Comparison of ENCODE assay signal across 10 mouse cellular contexts in the genomic region with DNA sequence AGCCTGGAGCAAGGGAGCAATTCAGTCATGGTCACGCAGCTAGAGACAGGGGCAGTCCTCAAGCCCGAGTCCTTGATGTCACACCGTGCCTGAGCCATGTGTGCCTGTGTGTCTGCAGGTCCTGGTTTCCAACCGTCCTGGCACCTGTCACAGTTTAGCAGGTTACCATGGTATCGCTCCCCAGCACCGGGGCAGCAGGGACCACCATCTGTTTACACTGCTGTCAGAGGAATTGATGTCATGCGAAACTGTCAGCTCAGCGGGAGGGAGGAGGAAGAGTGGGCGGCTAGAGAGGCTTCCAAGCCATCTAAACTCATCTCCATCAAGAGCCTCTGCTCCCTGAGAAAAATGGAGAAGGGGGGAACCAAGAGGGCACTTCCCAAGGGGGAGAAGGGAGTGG.
DNase-seq lines count a peak whose midpoint lies in the region; ATAC-seq and TF ChIP-seq lines count a peak whose summit lies in the region.
"Had no signal": no experiment of that assay in that cellular context is flagged by ENCODE, and none has a peak within 500 bp of the region (broad histone marks: within the 10 kb centered on the region; RNA-seq: fewer than 3 reads in every experiment).

No protein-coding gene starts in this region.

- H3K36me3 ChIP-seq in neural tube, embryonic 15.5 days: no peaks in the 10 kb centered on the region
- H3K36me3 ChIP-seq in forebrain, postnatal 0 days (ENCODE audit: insufficient read depth): no peaks in the 10 kb centered on the region
- H3K36me3 ChIP-seq: heart, embryonic 12.5 days had no signal

- ATAC-seq in neural tube, embryonic 15.5 days (ENCODE audit: low FRiP score): no peak
- ATAC-seq in forebrain, postnatal 0 days: peak; percentile 77

- H3K4me3 ChIP-seq in neural tube, embryonic 15.5 days (replicated peaks): no peak overlapping the region
- H3K4me3 ChIP-seq in forebrain, postnatal 0 days (ENCODE audit: low read depth, low read length): no peak overlapping the region
- H3K4me3 ChIP-seq: heart, embryonic 12.5 days had no signal

- H3K27me3 ChIP-seq in neural tube, embryonic 15.5 days (replicated peaks): no peaks in the 10 kb centered on the region
- H3K27me3 ChIP-seq in forebrain, postnatal 0 days (ENCODE audit: insufficient read depth, low read length): no peaks in the 10 kb centered on the region

- H3K4me2 ChIP-seq in neural tube, embryonic 15.5 days: no peak overlapping the region
- H3K4me2 ChIP-seq in forebrain, postnatal 0 days (ENCODE audit: low read depth): no peak overlapping the region
- H3K4me2 ChIP-seq: heart, embryonic 12.5 days had no signal

- H3K27ac ChIP-seq in neural tube, embryonic 15.5 days (replicated peaks): no peak overlapping the region
- H3K27ac ChIP-seq in forebrain, postnatal 0 days (ENCODE audit: low read depth, low read length): peak overlapping the region; percentile 29; the same call in 1 of the 2 replicates
- H3K27ac ChIP-seq: macrophage had no signal

- H3K4me1 ChIP-seq in neural tube, embryonic 15.5 days: peaks cover 17% of the 10 kb centered on the region
- peaks cover 11% of the 10 kb centered on the region for H3K4me1 ChIP-seq in forebrain, postnatal 0 days (ENCODE audit: insufficient read depth)
- H3K4me1 ChIP-seq: heart, embryonic 12.5 days had no signal

- TF ChIP-seq CTCF in forebrain, postnatal 0 days (IDR thresholded peaks at IDR 0.05; ENCODE audit: low read depth): no peak

- WGBS in neural tube, embryonic 15.5 days: 19% methylated on average over 9 of the region's 9 CpGs
- WGBS in forebrain, postnatal 0 days: 26% methylated on average over 9 of the region's 9 CpGs

- no peak overlapping the region for H3K9ac ChIP-seq in neural tube, embryonic 15.5 days (replicated peaks)
- H3K9ac ChIP-seq in forebrain, postnatal 0 days: no peak overlapping the region
- H3K9ac ChIP-seq: heart, embryonic 12.5 days had no signal

- intact Hi-C loops in left cerebral cortex, postnatal 14 days (cut with DNase I): no loop called here

- H3K9me3 ChIP-seq in neural tube, embryonic 15.5 days (replicated peaks): no peaks in the 10 kb centered on the region
- no peaks in the 10 kb centered on the region for H3K9me3 ChIP-seq in forebrain, postnatal 0 days (ENCODE audit: low read length)
- H3K9me3 ChIP-seq: heart, embryonic 12.5 days had no signal

- DNase-seq in neural tube, embryonic 10.5 days (ENCODE audit: extremely low spot score, low spot score): peak; percentile 34
- DNase-seq in forebrain, postnatal 0 days: peak; percentile 79
- DNase-seq in left cerebral cortex, postnatal 14 days (ENCODE audit: low spot score in 2 of 2): peak; percentile 37 to 53
- DNase-seq in lung, postnatal 10 days: no peak
- no peak for DNase-seq in gastrocnemius, adult 8-10 months (ENCODE audit: low spot score in 2 of 2)
- DNase-seq in ovary, postnatal 14 days (ENCODE audit: low spot score): no peak
- no peak for DNase-seq in adrenal gland, adult 2 months

Comparison
In these comparisons a context has a peak if more than half of its experiments do, and no peak if none do; other contexts are left out.
1. DNase-seq: peak in neural tube, embryonic 10.5 days (single experiment), forebrain, postnatal 0 days (single experiment) and left cerebral cortex, postnatal 14 days (2 of 2); none in lung, postnatal 10 days (single experiment), gastrocnemius, adult 8-10 months (0 of 2), ovary, postnatal 14 days (single experiment) and adrenal gland, adult 2 months (single experiment).